In the genomic region with DNA sequence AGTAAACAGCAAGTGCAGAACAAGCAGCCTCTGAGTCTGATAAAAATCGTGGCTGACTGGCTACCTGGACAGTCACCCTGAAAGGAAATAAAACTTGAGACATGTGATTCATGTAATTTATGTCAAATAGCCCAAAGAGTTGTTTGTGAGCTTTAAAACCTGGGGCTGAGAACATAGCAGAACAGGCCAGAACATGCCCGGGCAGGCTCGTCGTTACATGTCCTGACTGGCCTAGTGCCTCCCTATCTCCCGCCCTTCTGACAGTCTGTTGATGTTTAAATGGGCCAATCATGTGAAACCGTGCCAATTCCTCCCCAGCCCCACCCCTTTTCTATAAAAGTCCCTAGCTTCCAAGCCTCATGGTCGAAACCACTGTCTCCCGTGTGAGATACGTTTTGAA, we compare ENCODE assay signal across 8 mouse cellular contexts. TPM values are rescaled to one million over a fixed set of nuclear protein-coding genes. Genes with fewer than 3 reads are reported as not detected.
A peak's percentile ranks its signal among the peaks of the same experiment; 100 is the strongest.
DNase-seq lines count a peak whose midpoint lies in the region; ATAC-seq and TF ChIP-seq lines count a peak whose summit lies in the region.
"Not testable (repeated sequence)": the region's sequence is repeated elsewhere in the genome, so short reads cannot be mapped to it uniquely, and the experiment has no call there.
"Had no signal": no experiment of that assay in that cellular context is flagged by ENCODE, and none has a peak within 500 bp of the region (broad histone marks: within the 10 kb centered on the region; RNA-seq: fewer than 3 reads in every experiment).

No protein-coding gene starts in this region.

- H3K4me3 ChIP-seq in ES-Bruce4 (ENCODE audit: low read depth, low read length); kidney, embryonic 15.5 days (replicated peaks): not testable (repeated sequence)

- TF ChIP-seq EP300 in ES-Bruce4 (IDR thresholded peaks at IDR 0.05; ENCODE audit: insufficient read depth, low read depth, low read length): not testable (repeated sequence)

- DNase-seq in urinary bladder, adult 18-20 months (ENCODE audit: low spot score in 2 of 2): peak; percentile 85 to 86
- DNase-seq in urinary bladder, postnatal 10 days (ENCODE audit: low spot score): peak; percentile 60
- peak; percentile 72 for DNase-seq in urinary bladder, postnatal 25 days (ENCODE audit: low spot score)

- not testable (repeated sequence) for ATAC-seq in kidney, embryonic 15.5 days (replicated peaks; ENCODE audit: low FRiP score)

- not testable (repeated sequence) for H3K27me3 ChIP-seq in ES-Bruce4 (ENCODE audit: control insufficient read depth, insufficient read depth, low read length, poor library complexity, severe bottlenecking); kidney, embryonic 15.5 days

- 66% methylated on average over 9 of the region's 9 CpGs for WGBS in kidney, embryonic 15.5 days

- H3K9ac ChIP-seq in ES-Bruce4 (ENCODE audit: low read depth, poor library complexity, severe bottlenecking); kidney, embryonic 15.5 days: not testable (repeated sequence)

- TF ChIP-seq CTCF in ES-Bruce4 (IDR thresholded peaks at IDR 0.05; ENCODE audit: low read depth, low read length): not testable (repeated sequence)

- peak overlapping the region; percentile 68 for H3K27ac ChIP-seq in ES-Bruce4 (ENCODE audit: insufficient read depth, low read length)
- peak overlapping the region; percentile 41; the same call in 1 of the 2 replicates for H3K27ac ChIP-seq in kidney, embryonic 15.5 days

- H3K9me3 ChIP-seq in ES-Bruce4 (replicated peaks; ENCODE audit: control insufficient read depth, insufficient read depth, low read length, poor library complexity, severe bottlenecking); kidney, embryonic 15.5 days (replicated peaks): not testable (repeated sequence)

- not testable (repeated sequence) for H3K4me2 ChIP-seq in kidney, embryonic 15.5 days

- not testable (repeated sequence) for H3K36me3 ChIP-seq in ES-Bruce4 (ENCODE audit: control insufficient read depth, insufficient read depth, low read length, poor library complexity, severe bottlenecking); kidney, embryonic 15.5 days

- not testable (repeated sequence) for H3K4me1 ChIP-seq in ES-Bruce4 (ENCODE audit: control insufficient read depth, insufficient read depth, low read length)
- peaks cover 11% of the 10 kb centered on the region; the same call in 1 of the 2 replicates for H3K4me1 ChIP-seq in kidney, embryonic 15.5 days

- TF ChIP-seq POLR2A in ES-Bruce4 (IDR thresholded peaks at IDR 0.05; ENCODE audit: insufficient read depth, low read length): not testable (repeated sequence)

RNA-seq across cellular contexts. Expression of a gene that starts 5.7 kb away (rescaled TPM):
- polyA plus RNA-seq in ES-Bruce4 (2011; ENCODE audit: insufficient read depth, insufficient read length, low read depth, missing spikeins): 2.7 and 3.9 TPM in 2 replicates
- polyA plus RNA-seq in kidney, embryonic 15.5 days (2015; fragmentation: Nextera tagmentation; extraction: Ambion mirVana): 2.9 and 3.0 TPM in 2 replicates
- polyA plus RNA-seq: G1E had no signal

RNA-seq across cellular contexts. Expression of a gene that starts 13.3 kb away (rescaled TPM):
- polyA plus RNA-seq in ES-Bruce4 (2011; ENCODE audit: insufficient read depth, insufficient read length, low read depth, missing spikeins): 126 and 135 TPM in 2 replicates
- 108 and 125 TPM in 2 replicates for polyA plus RNA-seq in kidney, embryonic 15.5 days (2015; fragmentation: Nextera tagmentation; extraction: Ambion mirVana)

RNA-seq across cellular contexts. Expression of a gene that starts 20.6 kb away (rescaled TPM):
- 129 and 139 TPM in 2 replicates for polyA plus RNA-seq in ES-Bruce4 (2011; ENCODE audit: insufficient read depth, insufficient read length, low read depth, missing spikeins)
- 96.4 and 108 TPM in 2 replicates for polyA plus RNA-seq in kidney, embryonic 15.5 days (2015; fragmentation: Nextera tagmentation; extraction: Ambion mirVana)

RNA-seq across cellular contexts. Expression of a gene that starts 41.5 kb away (rescaled TPM):
- 0.24 and 0.27 TPM in 2 replicates for polyA plus RNA-seq in ES-Bruce4 (2011; ENCODE audit: insufficient read depth, insufficient read length, low read depth, missing spikeins)
- 0.18 TPM in 1 of 2 replicates, not detected in the other for polyA plus RNA-seq in kidney, embryonic 15.5 days (2015; fragmentation: Nextera tagmentation; extraction: Ambion mirVana)
- polyA plus RNA-seq: embryonic facial prominence, embryonic 10.5 days; forebrain, embryonic 11.5 days; G1E had no signal

RNA-seq across cellular contexts. Expression of a gene that starts 42.2 kb away (rescaled TPM):
- polyA plus RNA-seq in ES-Bruce4 (2011; ENCODE audit: insufficient read depth, insufficient read length, low read depth, missing spikeins): 3.9 and 5.3 TPM in 2 replicates
- 5.2 and 6.7 TPM in 2 replicates for polyA plus RNA-seq in kidney, embryonic 15.5 days (2015; fragmentation: Nextera tagmentation; extraction: Ambion mirVana)
